Mouse (Mus musculus) hindbrain, embryonic 13.5 days (tissue): ENCODE results near the gene Myb. TPM values are rescaled to one million over a fixed set of nuclear protein-coding genes. Genes with fewer than 3 reads are reported as not detected.

Source experiments
- ATAC-seq: fragments of 200-750 bp; cut with Nextera tagmentation; 2 replicates; pipeline ENCODE4 v1.8.0; 2017; ENCODE audit warnings: moderate TSS enrichment; ENCODE audit not compliant: low FRiP score
- H3K27ac ChIP-seq: fragments of 300-500 bp; sonication (generic); 2 replicates; pipeline ENCODE4 v1.5.1; 2015; ENCODE audit warnings: inconsistent platforms, mild to moderate bottlenecking, moderate library complexity
- H3K27me3 ChIP-seq: fragments of 300-500 bp; sonication (generic); 2 replicates; pipeline ENCODE4 v1.6.1; 2015; ENCODE audit warnings: mild to moderate bottlenecking, inconsistent platforms
- H3K36me3 ChIP-seq: fragments of 300-500 bp; sonication (generic); 2 replicates; pipeline ENCODE4 v1.6.1; 2015; ENCODE audit warnings: mild to moderate bottlenecking, inconsistent platforms
- H3K4me1 ChIP-seq: fragments of 300-500 bp; sonication (generic); replicated peaks from 2 replicates; pipeline ENCODE4 v1.6.1; 2015; ENCODE audit warnings: inconsistent platforms
- H3K4me2 ChIP-seq: fragments of 300-500 bp; sonication (generic); 2 replicates; pipeline ENCODE4 v1.6.1; 2015; ENCODE audit warnings: inconsistent platforms, mild to moderate bottlenecking, moderate library complexity
- H3K4me3 ChIP-seq: fragments of 300-500 bp; sonication (generic); 2 replicates; pipeline ENCODE4 v1.5.1; 2015; ENCODE audit warnings: mild to moderate bottlenecking, inconsistent platforms
- H3K9ac ChIP-seq: fragments of 300-500 bp; sonication (generic); 2 replicates; pipeline ENCODE4 v1.6.1; 2015; ENCODE audit warnings: mild to moderate bottlenecking, inconsistent platforms
- H3K9me3 ChIP-seq: fragments of 300-500 bp; sonication (generic); 2 replicates; pipeline ENCODE4 v1.6.1; 2016; ENCODE audit warnings: inconsistent platforms
- WGBS: fragments of 180-500 bp; shearing (Covaris S2); methylation state at CpG from one replicate; pipeline ENCODE4 v1.1.7; 2015; 5-methylcytosine and 5-hydroxymethylcytosine counted together
- polyA plus RNA-seq: library from polyadenylated mRNA; unstranded; fragments of >200 nt; fragmentation: Nextera tagmentation; extraction: Ambion mirVana; gene quantifications from 2 replicates; pipeline ENCODE4 v1.2.1, GENCODE M21; 2015

Gene Myb
- polyA plus RNA-seq, 1 experiment from 2014 or later, result 2.3 TPM

DNA sequence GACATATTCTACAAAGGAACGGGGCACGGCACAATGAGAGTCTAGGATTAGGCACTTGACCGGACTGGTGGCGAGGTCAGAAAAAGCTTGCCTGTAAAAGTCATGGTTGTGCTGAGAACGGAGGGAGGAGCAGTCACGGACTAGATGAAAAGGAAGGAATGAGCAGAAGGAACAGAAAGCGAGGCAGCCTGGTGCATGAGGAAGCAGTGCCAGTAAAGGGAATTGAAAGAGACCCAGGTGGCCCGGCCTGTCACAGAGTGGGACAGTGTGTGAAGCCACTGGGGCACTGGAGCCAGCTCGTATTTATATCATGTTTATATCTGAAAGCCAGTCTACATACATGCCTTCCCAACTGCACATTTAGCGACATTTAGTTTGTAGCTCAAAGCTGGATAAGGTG, 31.7 kb upstream of the Myb start:
- H3K36me3 ChIP-seq, result no peaks in the 10 kb centered on the region
- ATAC-seq, result no peak
- no peak overlapping the region for H3K9ac ChIP-seq
- 0 out of 2 replicates have a peak, but pooled peaks cover 5% of the 10 kb centered on the region for H3K27me3 ChIP-seq
- no peak overlapping the region for H3K4me3 ChIP-seq
- 73% methylated on average over 10 of the region's 10 CpGs for WGBS
- H3K27ac ChIP-seq, result no peak overlapping the region
- 0 out of 2 replicates have a peak, but pooled peaks cover 3% of the 10 kb centered on the region for H3K4me1 ChIP-seq
- no peak overlapping the region for H3K4me2 ChIP-seq
- H3K9me3 ChIP-seq, result no peaks in the 10 kb centered on the region

DNA sequence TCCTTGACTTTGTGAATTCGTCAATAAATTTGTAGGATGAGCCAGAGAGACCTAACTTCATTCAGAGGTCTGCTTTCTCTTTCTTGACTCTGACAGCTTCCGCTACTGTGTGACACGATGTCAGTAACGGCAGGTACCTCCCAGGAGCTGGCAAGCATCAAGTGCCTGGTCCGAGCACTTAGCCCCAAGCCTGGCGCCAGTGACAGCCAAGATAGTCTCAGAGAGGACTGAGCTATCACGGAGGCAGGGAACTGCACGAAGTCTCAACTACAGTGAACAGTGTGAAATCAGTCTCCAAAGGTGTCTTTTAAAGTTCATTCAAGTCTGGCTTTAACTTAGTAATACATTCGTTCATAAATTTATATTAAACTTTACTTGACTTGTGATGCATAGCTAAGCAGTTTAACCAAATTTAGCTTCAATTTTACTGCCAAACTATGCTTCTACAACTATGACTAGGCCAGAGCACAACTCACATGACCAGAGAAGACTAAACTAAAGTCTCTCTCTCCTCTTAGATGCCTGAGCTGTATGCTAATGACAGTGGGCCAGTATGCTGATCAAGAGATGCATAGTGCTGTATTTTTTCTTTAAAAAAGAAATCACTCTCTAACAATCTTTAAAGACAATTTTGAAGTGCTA, 29.1 kb upstream of the Myb start:
- H3K27ac ChIP-seq, result no peak overlapping the region
- H3K27me3 ChIP-seq, result 0 out of 2 replicates have a peak, but pooled peaks cover 5% of the 10 kb centered on the region
- no peak overlapping the region for H3K4me2 ChIP-seq
- H3K4me3 ChIP-seq, result no peak overlapping the region
- H3K9ac ChIP-seq, result no peak overlapping the region
- H3K4me1 ChIP-seq, result 0 out of 2 replicates have a peak, but pooled peaks cover 3% of the 10 kb centered on the region
- no peaks in the 10 kb centered on the region for H3K9me3 ChIP-seq
- no peaks in the 10 kb centered on the region for H3K36me3 ChIP-seq
- WGBS, result 84% methylated on average over 9 of the region's 9 CpGs
- no peak for ATAC-seq

DNA sequence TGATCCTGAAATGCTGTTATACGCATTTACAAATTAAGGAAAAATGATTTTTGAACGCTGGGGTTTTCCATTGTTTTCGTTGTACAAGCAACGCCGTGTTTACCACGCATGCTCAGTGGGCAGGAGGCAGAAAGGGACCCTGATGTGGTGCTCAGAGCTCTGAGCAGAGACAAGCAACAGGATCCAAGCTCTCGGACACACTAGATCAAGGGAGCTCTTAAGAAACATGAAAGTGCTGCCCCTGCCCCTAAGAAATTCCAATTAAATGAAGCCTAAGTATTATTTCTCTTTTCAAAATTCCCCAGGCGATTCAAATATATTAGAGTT, 28.5 kb upstream of the Myb start:
- Histone ChIP-seq H3K27me3 (0 out of 2 replicates have a peak, but pooled peaks cover 5% of the 10 kb centered on the region), H3K27ac (no peak overlapping the region), H3K4me2 (peak overlapping the region; percentile 43), H3K9ac (no peak overlapping the region), H3K4me1 (0 out of 2 replicates have a peak, but pooled peaks cover 3% of the 10 kb centered on the region), H3K4me3 (peak overlapping the region; percentile 12), H3K9me3 (no peaks in the 10 kb centered on the region), H3K36me3 (no peaks in the 10 kb centered on the region)
- ATAC-seq, result no peak
- WGBS, result 26% methylated on average over 8 of the region's 8 CpGs

DNA sequence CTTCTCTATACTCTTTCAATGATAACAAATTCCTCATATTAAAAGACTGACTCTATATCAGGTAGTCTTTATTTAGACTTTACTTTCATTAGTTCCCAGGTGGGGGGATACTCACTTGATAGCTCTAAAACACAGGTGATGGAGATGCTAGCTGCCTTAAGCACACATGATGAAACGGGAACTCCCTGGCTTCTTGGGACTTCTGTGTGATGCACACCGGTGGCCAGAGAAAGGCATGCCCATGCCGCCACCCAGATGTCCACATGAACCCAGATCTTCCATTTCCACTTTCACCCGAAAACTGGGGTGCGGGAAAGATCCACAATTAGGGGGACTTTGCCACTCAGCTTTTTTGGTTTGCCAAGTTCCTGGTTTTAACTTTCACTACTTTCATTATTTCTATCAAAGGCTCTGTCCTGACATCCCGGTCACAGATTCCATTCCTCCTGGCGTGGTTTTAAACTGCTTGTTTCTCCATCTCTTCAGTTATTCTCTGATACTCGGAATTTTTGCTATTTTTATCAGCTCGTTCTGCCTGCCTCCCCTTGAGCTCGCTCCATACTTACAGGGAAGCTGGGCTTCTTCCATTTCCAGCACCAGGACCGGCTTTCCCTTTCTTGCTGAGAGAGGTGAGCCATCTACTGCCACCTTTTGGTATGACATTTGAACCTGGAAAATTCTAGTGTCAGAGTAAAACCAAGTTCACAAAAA, 27.9 kb upstream of the Myb start:
- Histone ChIP-seq H3K9ac (no peak overlapping the region; the same call in 1 of the 2 replicates), H3K36me3 (no peaks in the 10 kb centered on the region), H3K27me3 (0 out of 2 replicates have a peak, but pooled peaks cover 5% of the 10 kb centered on the region), H3K4me2 (peak overlapping the region; percentile 43), H3K9me3 (no peaks in the 10 kb centered on the region), H3K27ac (no peak overlapping the region), H3K4me3 (peak overlapping the region; percentile 12), H3K4me1 (0 out of 2 replicates have a peak, but pooled peaks cover 3% of the 10 kb centered on the region)
- ATAC-seq, result 0 out of 2 replicates have a peak, but pooled peaks have one; percentile 63
- WGBS, result 33% methylated on average over 11 of the region's 11 CpGs

DNA sequence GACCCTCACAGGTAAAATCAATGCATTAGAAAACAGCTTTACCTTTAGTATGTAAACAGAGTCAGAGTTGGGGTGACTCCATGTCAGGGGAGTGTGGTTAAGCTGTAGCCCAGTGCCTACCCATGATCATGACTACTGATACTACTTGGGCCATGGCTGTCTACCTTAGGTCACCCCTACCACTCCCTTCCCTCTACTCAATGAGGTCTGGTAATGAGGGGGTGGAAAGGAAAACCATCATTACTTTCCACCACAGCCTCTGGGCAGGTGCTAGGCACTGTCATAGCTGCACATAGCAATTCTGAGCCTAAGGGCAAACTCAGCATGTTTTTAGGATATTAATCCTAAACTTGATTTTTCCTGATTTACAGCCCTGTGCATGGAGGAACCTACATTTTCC, 27.1 kb upstream of the Myb start:
- no peaks in the 10 kb centered on the region for H3K36me3 ChIP-seq
- ATAC-seq, result no peak
- no peaks in the 10 kb centered on the region for H3K4me1 ChIP-seq

DNA sequence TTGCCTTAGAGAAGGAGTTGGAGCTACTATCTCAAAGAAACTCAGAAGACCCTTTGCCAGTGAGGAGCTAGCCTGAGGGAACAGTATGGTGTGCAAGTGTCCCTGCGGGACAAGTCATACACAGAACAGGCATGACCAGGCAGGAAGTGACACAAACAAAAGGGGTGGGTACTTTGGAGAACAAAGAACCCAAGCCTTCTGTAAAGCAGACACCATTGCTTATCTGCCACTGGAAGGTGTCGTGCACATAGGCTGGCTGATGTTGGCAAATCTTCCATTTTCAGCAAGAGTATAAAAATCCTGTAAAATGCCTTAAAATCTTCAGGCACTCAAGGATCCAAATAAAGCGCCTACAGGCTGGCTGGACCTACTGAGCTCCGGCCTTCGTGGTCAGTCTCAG, 25.9 kb upstream of the Myb start:
- H3K4me1 ChIP-seq, result no peaks in the 10 kb centered on the region
- H3K4me3 ChIP-seq, result no peak overlapping the region
- no peaks in the 10 kb centered on the region for H3K9me3 ChIP-seq
- H3K27ac ChIP-seq, result no peak overlapping the region
- 0 out of 2 replicates have a peak, but pooled peaks cover 5% of the 10 kb centered on the region for H3K27me3 ChIP-seq
- 87% methylated on average over 5 of the region's 5 CpGs for WGBS
- no peak overlapping the region for H3K9ac ChIP-seq
- H3K4me2 ChIP-seq, result no peak overlapping the region
- ATAC-seq, result no peak
- no peaks in the 10 kb centered on the region for H3K36me3 ChIP-seq

More for the DNA sequence above, 27.1 kb upstream of the Myb start:
- Histone ChIP-seq H3K9me3 (no peaks in the 10 kb centered on the region), H3K27me3 (0 out of 2 replicates have a peak, but pooled peaks cover 5% of the 10 kb centered on the region), H3K9ac (no peak overlapping the region), H3K27ac (no peak overlapping the region), H3K4me3 (no peak overlapping the region), H3K4me2 (no peak overlapping the region)

DNA sequence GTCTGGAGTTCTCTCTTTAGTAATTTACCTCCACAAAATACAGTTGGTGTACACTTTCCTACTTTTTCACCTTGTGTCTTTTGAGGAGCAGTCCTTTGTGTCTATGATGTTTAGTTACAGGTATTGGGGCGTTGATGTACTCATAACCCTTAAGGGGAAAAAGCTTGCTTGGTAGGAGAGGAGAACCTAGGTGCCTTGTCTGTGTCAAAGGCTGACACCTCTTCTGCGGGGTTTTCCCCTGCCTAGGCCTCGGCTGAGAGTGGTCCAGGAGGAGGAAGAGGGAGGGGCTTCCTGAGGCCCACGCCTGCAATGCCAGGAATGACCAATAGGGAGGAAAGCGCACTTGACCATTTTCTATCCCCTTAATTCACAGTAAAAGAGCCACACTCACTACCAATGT, 17.9 kb upstream of the Myb start:
- H3K27ac ChIP-seq, result no peak overlapping the region
- ATAC-seq, result no peak
- no peaks in the 10 kb centered on the region for H3K9me3 ChIP-seq
- 39% methylated on average over 5 of the region's 5 CpGs for WGBS
- H3K27me3 ChIP-seq, result no peaks in the 10 kb centered on the region
- H3K36me3 ChIP-seq, result no peaks in the 10 kb centered on the region
- H3K4me1 ChIP-seq, result no peaks in the 10 kb centered on the region
- no peak overlapping the region for H3K4me2 ChIP-seq
- no peak overlapping the region for H3K4me3 ChIP-seq
- no peak overlapping the region for H3K9ac ChIP-seq

DNA sequence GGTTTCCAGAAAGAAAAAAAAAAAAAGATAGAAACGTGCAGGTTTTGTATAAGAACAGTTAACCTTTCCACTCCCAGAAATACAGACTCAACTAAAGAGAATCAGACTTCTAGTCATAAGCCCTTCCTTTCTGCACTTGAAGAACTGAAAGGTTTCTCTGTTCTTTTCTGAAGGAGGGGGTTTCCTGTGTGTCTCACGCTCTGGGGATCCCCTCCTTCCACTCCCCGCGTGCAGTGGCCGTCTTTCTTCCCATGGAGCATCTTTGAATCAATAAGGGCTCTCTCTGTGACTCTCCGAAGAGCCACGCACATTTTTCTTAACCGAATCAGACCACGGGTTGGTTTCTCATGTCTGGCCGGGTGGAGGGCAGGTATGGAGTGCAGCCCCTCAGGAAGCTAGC, 17.5 kb upstream of the Myb start:
- no peaks in the 10 kb centered on the region for H3K9me3 ChIP-seq
- H3K27me3 ChIP-seq, result no peaks in the 10 kb centered on the region
- no peak overlapping the region for H3K9ac ChIP-seq
- no peaks in the 10 kb centered on the region for H3K4me1 ChIP-seq
- ATAC-seq, result no peak
- no peak overlapping the region for H3K27ac ChIP-seq
- no peak overlapping the region for H3K4me3 ChIP-seq
- no peak overlapping the region for H3K4me2 ChIP-seq
- WGBS, result 86% methylated on average over 10 of the region's 10 CpGs
- H3K36me3 ChIP-seq, result no peaks in the 10 kb centered on the region

DNA sequence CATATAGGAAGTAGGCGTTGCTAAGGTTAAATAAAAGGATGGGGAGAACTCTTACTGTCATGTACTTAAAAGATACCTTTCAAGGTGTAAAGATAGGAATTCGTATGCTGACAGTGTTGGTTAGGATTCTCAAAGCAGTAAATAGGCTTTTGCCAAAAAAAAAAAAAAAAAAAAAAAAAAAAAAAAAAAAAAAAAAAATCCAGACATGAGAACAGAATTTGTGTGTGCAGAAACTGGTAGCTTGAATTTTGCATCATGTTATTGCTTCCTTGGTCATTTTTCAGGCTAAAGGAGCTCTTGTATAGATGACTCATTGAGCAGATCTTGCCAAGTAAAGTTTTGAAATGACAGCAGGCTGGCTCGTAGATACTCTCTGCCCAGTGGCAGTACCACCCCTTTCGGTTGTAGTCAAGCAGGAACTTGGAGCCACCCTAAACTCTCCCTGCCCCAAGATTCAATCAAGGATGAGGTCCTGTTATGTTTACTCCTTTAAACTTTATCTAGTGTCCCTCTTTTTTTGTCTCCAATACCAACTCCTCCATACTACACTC, 11.9 kb upstream of the Myb start:
- Histone ChIP-seq H3K9me3 (no peaks in the 10 kb centered on the region), H3K36me3 (no peaks in the 10 kb centered on the region), H3K27ac (no peak overlapping the region), H3K9ac (no peak overlapping the region), H3K4me3 (no peak overlapping the region), H3K27me3 (no peaks in the 10 kb centered on the region), H3K4me2 (no peak overlapping the region), H3K4me1 (no peaks in the 10 kb centered on the region)
- ATAC-seq, result no peak
- WGBS, result 83% methylated on average over 4 of the region's 4 CpGs

DNA sequence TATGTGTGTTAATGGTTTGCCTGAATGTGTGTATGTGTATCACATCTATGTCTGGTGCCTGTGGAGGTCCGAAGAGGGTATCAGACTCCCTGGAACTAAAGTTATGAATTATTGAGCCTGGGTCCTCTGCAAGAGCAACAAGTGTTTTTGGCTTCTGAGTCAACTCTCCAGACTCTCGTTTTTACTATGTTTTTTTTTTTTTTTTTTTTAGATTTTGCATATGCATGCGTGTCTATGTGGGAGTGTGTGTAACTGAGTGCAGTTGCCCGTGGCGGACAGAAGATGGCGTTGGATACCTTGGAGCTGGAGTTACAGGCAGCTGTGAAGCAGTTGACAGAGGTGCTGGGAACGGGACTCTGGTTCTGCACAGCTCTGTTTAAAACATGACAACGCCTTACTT, 7.7 kb upstream of the Myb start:
- no peak overlapping the region for H3K9ac ChIP-seq
- 96% methylated on average over 8 of the region's 8 CpGs for WGBS
- no peaks in the 10 kb centered on the region for H3K4me1 ChIP-seq

DNA sequence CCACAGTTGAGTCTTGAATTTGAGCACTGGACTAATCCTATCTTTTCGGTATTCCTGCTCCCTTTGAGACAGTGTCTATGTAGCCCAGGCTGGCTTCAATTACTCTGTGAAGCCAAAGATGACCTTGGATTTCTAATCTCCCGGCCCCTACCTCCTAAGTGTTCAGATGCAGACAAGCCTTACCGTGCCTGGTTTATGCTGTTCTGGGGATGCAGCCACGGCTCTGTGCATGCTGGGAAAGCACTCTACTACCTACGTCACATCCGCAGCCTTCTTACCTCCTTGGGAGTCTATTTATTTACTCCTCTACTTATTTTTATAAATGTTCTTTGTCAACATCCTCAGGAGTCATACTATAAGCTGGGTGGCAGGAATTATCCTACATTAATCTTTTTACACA, 7.1 kb upstream of the Myb start:
- H3K36me3 ChIP-seq, result no peaks in the 10 kb centered on the region
- H3K9me3 ChIP-seq, result no peaks in the 10 kb centered on the region
- H3K4me3 ChIP-seq, result no peak overlapping the region
- no peak for ATAC-seq
- no peaks in the 10 kb centered on the region for H3K4me1 ChIP-seq
- no peak overlapping the region for H3K9ac ChIP-seq
- no peak overlapping the region for H3K4me2 ChIP-seq
- H3K27ac ChIP-seq, result no peak overlapping the region
- WGBS, result 94% methylated on average over 6 of the region's 6 CpGs
- H3K27me3 ChIP-seq, result peaks cover 14% of the 10 kb centered on the region

More for the DNA sequence above, 7.7 kb upstream of the Myb start:
- H3K4me3 ChIP-seq, result no peak overlapping the region
- no peak overlapping the region for H3K27ac ChIP-seq
- no peaks in the 10 kb centered on the region for H3K36me3 ChIP-seq
- no peak for ATAC-seq
- no peaks in the 10 kb centered on the region for H3K9me3 ChIP-seq
- H3K4me2 ChIP-seq, result no peak overlapping the region
- H3K27me3 ChIP-seq, result peaks cover 11% of the 10 kb centered on the region

DNA sequence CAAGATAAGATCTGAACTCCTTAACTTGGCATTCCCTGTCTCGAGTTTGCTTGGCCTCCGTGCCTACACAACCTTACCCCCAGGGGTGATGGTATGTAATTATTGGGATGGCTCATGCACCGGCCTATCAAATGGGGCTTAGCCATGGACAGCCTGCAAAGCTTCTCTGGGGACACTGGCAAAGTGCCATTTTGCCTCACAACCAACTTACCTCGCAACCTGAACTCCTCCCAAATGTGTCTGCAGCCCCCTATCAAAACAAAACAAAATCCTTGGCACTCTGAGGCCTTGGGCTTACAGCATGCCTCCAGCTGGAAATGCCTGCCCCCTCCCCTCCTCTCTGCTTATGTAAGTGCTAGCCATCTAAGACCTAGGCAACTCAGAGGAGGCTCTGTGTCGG, 6.4 kb upstream of the Myb start:
- 89% methylated on average over 5 of the region's 5 CpGs for WGBS
- no peak overlapping the region for H3K27ac ChIP-seq
- H3K4me2 ChIP-seq, result no peak overlapping the region
- H3K4me3 ChIP-seq, result no peak overlapping the region
- H3K27me3 ChIP-seq, result peaks cover 20% of the 10 kb centered on the region
- no peaks in the 10 kb centered on the region for H3K4me1 ChIP-seq
- no peak overlapping the region for H3K9ac ChIP-seq
- H3K36me3 ChIP-seq, result no peaks in the 10 kb centered on the region
- H3K9me3 ChIP-seq, result no peaks in the 10 kb centered on the region
- ATAC-seq, result no peak
